Mouse (Mus musculus) CH12.LX (cell line): ENCODE measurements around the gene Ubash3b. TPM values are rescaled to one million over a fixed set of nuclear protein-coding genes. Genes with fewer than 3 reads are reported as not detected.

Source experiments
- DNase-seq: peaks from one replicate; pipeline ENCODE4 v3.0.0-alpha.2; 2013; ENCODE audit errors: extremely low read depth
- H3K27ac ChIP-seq: 2 replicates; pipeline ENCODE4 v1.5.1; 2012; ENCODE audit warnings: low read depth, mild to moderate bottlenecking, control low read depth, moderate library complexity; ENCODE audit not compliant: insufficient read depth
- H3K27me3 ChIP-seq: replicated peaks from 2 replicates; pipeline ENCODE3; 2012; ENCODE audit warnings: inconsistent platforms
- H3K36me3 ChIP-seq, 2 experiments: replicated peaks in 1 of 2; 2 replicates each; pipeline versions ENCODE3 to v1.6.1; 2012; ENCODE audit warnings: inconsistent platforms in 1 of 2, low read length in 1 of 2, mild to moderate bottlenecking in 1 of 2, mixed read lengths in 1 of 2, moderate library complexity in 1 of 2; ENCODE audit not compliant: control insufficient read depth in 1 of 2, insufficient read depth in 1 of 2
- H3K4me1 ChIP-seq, 2 experiments: 2 replicates each; pipeline ENCODE4 v1.6.1; 2012; ENCODE audit warnings: inconsistent platforms in 1 of 2, moderate library complexity in 1 of 2; ENCODE audit not compliant: insufficient read depth in 2 of 2, control insufficient read depth in 1 of 2
- H3K4me2 ChIP-seq: 2 replicates; pipeline ENCODE4 v1.6.1; 2012; ENCODE audit warnings: low read depth, mild to moderate bottlenecking, control low read depth; ENCODE audit not compliant: poor library complexity, insufficient read depth, severe bottlenecking
- H3K4me3 ChIP-seq, 3 experiments: fragments of 150-350 bp in 1 of 3; sonication (generic) in 1 of 3; replicated peaks in 1 of 3; 2 replicates each; pipeline versions ENCODE3 to v1.5.1; 2011 to 2012; ENCODE audit warnings: low read depth in 2 of 3, low read length in 2 of 3, mild to moderate bottlenecking in 2 of 3, moderate library complexity in 2 of 3, control low read depth in 1 of 3, improper control_type of control experiment in 1 of 3, inconsistent platforms in 1 of 3, mixed read lengths in 1 of 3; ENCODE audit not compliant: poor library complexity in 1 of 3
- H3K79me2 ChIP-seq: replicated peaks from 2 replicates; pipeline ENCODE4 v1.6.1; 2012; ENCODE audit warnings: mild to moderate bottlenecking, moderate library complexity; ENCODE audit not compliant: control insufficient read depth, poor library complexity, insufficient read depth, severe bottlenecking; ENCODE audit errors: extremely low read depth
- H3K9ac ChIP-seq: 2 replicates; pipeline ENCODE4 v1.6.1; 2012; ENCODE audit warnings: low read depth, mild to moderate bottlenecking, control low read depth, moderate library complexity; ENCODE audit not compliant: insufficient read depth
- H3K9me3 ChIP-seq: replicated peaks from 2 replicates; pipeline ENCODE3; 2012; ENCODE audit warnings: low read length, inconsistent platforms, mixed read lengths
- BHLHE40 ChIP-seq: IDR thresholded peaks from 2 replicates; pipeline ENCODE4 v1.6.1; 2011; ENCODE audit warnings: mild to moderate bottlenecking, low read depth, low read length, improper control_type of control experiment
- CHD1 ChIP-seq: IDR thresholded peaks from 2 replicates; pipeline ENCODE4 v1.6.1; 2012; ENCODE audit warnings: low read depth, low read length, improper control_type of control experiment, inconsistent platforms
- CHD2 ChIP-seq: IDR thresholded peaks from 2 replicates; pipeline ENCODE4 v1.6.1; 2011; ENCODE audit warnings: low read length, improper control_type of control experiment
- CTCF ChIP-seq, 2 experiments: IDR thresholded peaks in 1 of 2; conservative IDR thresholded peaks in 1 of 2; 2 replicates each; pipeline ENCODE4 v1.5.1; 2011 to 2012; ENCODE audit warnings: low read depth in 2 of 2, low read length in 2 of 2, improper control_type of control experiment in 1 of 2, inconsistent platforms in 1 of 2, mild to moderate bottlenecking in 1 of 2, moderate library complexity in 1 of 2
- EP300 ChIP-seq: IDR thresholded peaks from 2 replicates; pipeline ENCODE4 v1.6.1; 2011; ENCODE audit warnings: low read length, improper control_type of control experiment
- ETS1 ChIP-seq: conservative IDR thresholded peaks from 2 replicates; pipeline ENCODE4 v1.6.1; 2012; ENCODE audit warnings: low read depth, mild to moderate bottlenecking, inconsistent platforms, low read length, improper control_type of control experiment, moderate library complexity
- GABPA ChIP-seq: IDR thresholded peaks from 2 replicates; pipeline ENCODE4 v1.6.1; 2012; ENCODE audit warnings: low read depth, low read length, improper control_type of control experiment, inconsistent platforms; ENCODE audit not compliant: insufficient replicate concordance
- HCFC1 ChIP-seq: IDR thresholded peaks from 2 replicates; pipeline ENCODE4 v1.6.1; 2012; ENCODE audit warnings: low read depth, mild to moderate bottlenecking, inconsistent platforms, low read length, improper control_type of control experiment
- IRF4 ChIP-seq: IDR thresholded peaks from 2 replicates; pipeline ENCODE4 v1.6.1; 2014; ENCODE audit warnings: low read depth, mild to moderate bottlenecking, inconsistent platforms, low read length, improper control_type of control experiment
- JUN ChIP-seq: IDR thresholded peaks from 2 replicates; pipeline ENCODE4 v1.6.1; 2011; ENCODE audit warnings: low read depth, mild to moderate bottlenecking, low read length, improper control_type of control experiment, moderate library complexity; ENCODE audit not compliant: insufficient read depth
- JUND ChIP-seq: conservative IDR thresholded peaks from 2 replicates; pipeline ENCODE4 v1.6.1; 2011; ENCODE audit warnings: low read depth, low read length, improper control_type of control experiment
- MAFK ChIP-seq: IDR thresholded peaks from 2 replicates; pipeline ENCODE4 v1.6.1; 2011; ENCODE audit warnings: low read length, improper control_type of control experiment; ENCODE audit not compliant: insufficient replicate concordance
- MAX ChIP-seq: IDR thresholded peaks from 2 replicates; pipeline ENCODE4 v1.6.1; 2011; ENCODE audit warnings: low read length, improper control_type of control experiment
- MEF2A ChIP-seq: IDR thresholded peaks from 2 replicates; pipeline ENCODE4 v1.6.1; 2014; ENCODE audit warnings: low read depth, mild to moderate bottlenecking, inconsistent platforms, low read length, improper control_type of control experiment, borderline replicate concordance
- MYC ChIP-seq: IDR thresholded peaks from 2 replicates; pipeline ENCODE4 v1.6.1; 2011; ENCODE audit warnings: low read depth, mild to moderate bottlenecking, improper control_type of control experiment, low read length
- NELFE ChIP-seq: IDR thresholded peaks from 2 replicates; pipeline ENCODE4 v1.6.1; 2011; ENCODE audit warnings: low read depth, low read length, improper control_type of control experiment
- NRF1 ChIP-seq: IDR thresholded peaks from 2 replicates; pipeline ENCODE4 v1.6.1; 2014; ENCODE audit warnings: low read depth, mild to moderate bottlenecking, inconsistent platforms, low read length, improper control_type of control experiment, moderate library complexity
- PAX5 ChIP-seq: IDR thresholded peaks from 2 replicates; pipeline ENCODE4 v1.6.1; 2012; ENCODE audit warnings: low read length, inconsistent platforms, mixed read lengths
- POLR2A ChIP-seq: IDR thresholded peaks from 2 replicates; pipeline ENCODE4 v1.6.1; 2011; ENCODE audit warnings: low read depth, mild to moderate bottlenecking, improper control_type of control experiment, low read length
- RCOR1 ChIP-seq: conservative IDR thresholded peaks from 2 replicates; pipeline ENCODE4 v1.6.1; 2012; ENCODE audit warnings: low read depth, mild to moderate bottlenecking, inconsistent platforms, low read length, improper control_type of control experiment
- SIN3A ChIP-seq: IDR thresholded peaks from 2 replicates; pipeline ENCODE4 v1.6.1; 2012; ENCODE audit warnings: low read length, improper control_type of control experiment, inconsistent platforms
- TBP ChIP-seq: conservative IDR thresholded peaks from 2 replicates; pipeline ENCODE4 v1.6.1; 2011; ENCODE audit warnings: low read depth, low read length, improper control_type of control experiment
- USF2 ChIP-seq: conservative IDR thresholded peaks from 2 replicates; pipeline ENCODE4 v1.6.1; 2011; ENCODE audit warnings: low read depth, low read length, improper control_type of control experiment
- ZMIZ1 ChIP-seq: IDR thresholded peaks from 2 replicates; pipeline ENCODE4 v1.6.1; 2012; ENCODE audit warnings: low read depth, mild to moderate bottlenecking, inconsistent platforms, low read length, improper control_type of control experiment
- dilution Hi-C: fragments of 300-500 bp; cut with MboI; formaldehyde crosslinking; loops from 2 replicates; pipeline ENCODE4 v1.14.3; 2020; ENCODE audit warnings: low sequenced_read_pairs; ENCODE audit not compliant: extremely low pct_unique_long_range_greater_than_20kb, extremely low pct_ligation_motif_present
- in situ Hi-C: fragments of 300-500 bp; cut with MboI; formaldehyde crosslinking; loops from 3 replicates; pipeline ENCODE4 v1.14.3; 2019; ENCODE audit warnings: low sequenced_read_pairs, low pct_ligation_motif_present, low pct_unique_long_range_greater_than_20kb, mixed read lengths
- polyA plus RNA-seq: library from polyadenylated mRNA; unstranded; fragments of >175 nt; gene quantifications from 2 replicates; pipeline ENCODE4 v1.2.1, GENCODE M21; 2012; ENCODE audit warnings: low read depth; ENCODE audit not compliant: insufficient read length
- total RNA-seq, 2 experiments: library from RNA; depleted of rRNA; stranded (reverse); fragments of 300-350 nt in 1 of 2; fragments of >200 nt in 1 of 2; gene quantifications; 2 replicates each; pipeline ENCODE4 v1.2.3; 2012 to 2014

Gene Ubash3b
- total and polyA plus RNA-seq, 3 experiments = 2.8 to 4.6 (median 4.2) TPM

GRCm38 (mm10) chr9:41105201-41105643, 56.3 kb downstream of the Ubash3b start (continued):
- TF ChIP-seq MYC = 0 out of 2 replicates have a peak, but pooled peaks have one; percentile 59
- TF ChIP-seq PAX5 = no peak
- peak; percentile 61; the same call in 1 of the 2 replicates for TF ChIP-seq BHLHE40
- no peak for TF ChIP-seq NELFE
- TF ChIP-seq MAFK = 0 out of 2 replicates have a peak, but pooled peaks have one; percentile 11
- no peak for TF ChIP-seq HCFC1
- peak; percentile 72; the same call in 1 of the 2 replicates for TF ChIP-seq EP300
- TF ChIP-seq ZMIZ1 = no peak
- TF ChIP-seq POLR2A = peak; percentile 50
- no peak for TF ChIP-seq TBP
- peak; percentile 79 for TF ChIP-seq CHD2
- TF ChIP-seq SIN3A = no peak; the same call in 1 of the 2 replicates

- TF ChIP-seq GABPA (0 out of 2 replicates have a peak, but pooled peaks have one; percentile 18), MEF2A (0 out of 2 replicates have a peak, but pooled peaks have one; percentile 19), USF2 (no peak), CHD2 (no peak), NRF1 (no peak), CTCF (conservative IDR thresholded peaks at IDR 0.05 in 1 of 2, IDR thresholded peaks at IDR 0.05 in 1 of 2; ENCODE audit: low read depth in 2 of 2, low read length in 2 of 2) (no peak), MAFK (0 out of 2 replicates have a peak, but pooled peaks have one; percentile 13), BHLHE40 (no peak), EP300 (peak; percentile 45; the same call in 1 of the 2 replicates), MYC (no peak), RCOR1 (no peak), JUND (peak; percentile 74; the same call in 1 of the 2 replicates), MAX (no peak), CHD1 (no peak), ETS1 (peak; percentile 68), IRF4 (peak; percentile 68; the same call in 1 of the 2 replicates), HCFC1 (peak; percentile 34), JUN (peak; percentile 42; the same call in 1 of the 2 replicates)
- Histone ChIP-seq H3K9me3 (no peaks in the 10 kb centered on the region), H3K9ac (no peak overlapping the region), H3K27ac (0 out of 2 replicates have a peak overlapping the region, but pooled peaks have one; percentile 19), H3K4me3 (no peak overlapping the region), H3K4me2 (no peak overlapping the region), H3K27me3 (no peaks in the 10 kb centered on the region), H3K4me1 (peaks cover 49 to 81% of the 10 kb centered on the region in 2 experiments), H3K36me3 (no peaks in the 10 kb centered on the region), H3K79me2 (no peaks in the 10 kb centered on the region)
- in situ Hi-C loops = loop anchor here (10.0 kb wide), 1 partner anchor 61 kb away; the partner anchor contains the start of gene Ubash3b
- dilution Hi-C loops = no loop called here
- DNase-seq = no peak
These were observed 57.8 kb downstream of the Ubash3b start for GRCm38 (mm10) chr9:41103722-41104121.
